9 mouse cellular contexts compared by ENCODE assay signal in the genomic region with DNA sequence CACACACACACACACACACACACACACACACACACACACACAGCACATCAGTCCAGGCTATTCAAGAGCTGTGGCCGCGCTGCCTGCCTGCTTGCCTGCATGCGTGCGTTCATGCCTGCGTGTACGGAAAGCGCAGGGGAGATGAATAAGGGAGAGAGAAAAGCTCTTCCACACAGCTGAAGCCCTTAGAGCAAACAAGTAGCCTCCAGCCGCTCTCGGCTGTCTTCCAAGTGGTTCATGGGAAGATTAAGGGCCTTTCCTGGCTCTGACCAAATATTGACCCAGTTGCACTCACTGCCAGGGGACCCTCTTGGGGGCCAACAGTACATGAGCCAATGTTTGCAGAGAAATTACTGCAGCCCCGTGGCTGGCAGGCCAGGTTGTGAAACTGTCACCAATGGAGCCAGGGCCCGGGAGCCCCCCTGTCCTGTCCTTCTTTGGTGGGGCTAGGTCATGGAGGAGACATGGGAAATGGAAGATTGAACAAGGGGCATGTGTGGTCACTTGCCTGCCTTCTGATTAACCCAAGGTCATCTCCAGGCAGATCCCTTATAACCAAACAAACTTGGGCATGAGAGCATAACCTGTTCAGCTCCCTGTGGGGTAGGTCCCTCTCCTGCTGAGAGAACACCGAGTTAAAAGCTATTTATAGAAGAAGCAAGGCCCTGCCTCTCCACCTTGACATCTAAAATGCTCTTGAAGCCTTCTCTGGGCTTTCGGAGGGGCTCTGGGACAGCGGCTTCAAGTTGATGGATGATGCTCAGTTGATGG. TPM values are rescaled to one million over a fixed set of nuclear protein-coding genes. Genes with fewer than 3 reads are reported as not detected.
DNase-seq lines count a peak whose midpoint lies in the region; ATAC-seq lines count a peak whose summit lies in the region.
"Had no signal": no experiment of that assay in that cellular context is flagged by ENCODE, and none has a peak within 500 bp of the region (broad histone marks: within the 10 kb centered on the region; RNA-seq: fewer than 3 reads in every experiment).

No protein-coding gene starts in this region.

- H3K36me3 ChIP-seq in lung, embryonic 16.5 days (ENCODE audit: control insufficient read depth, insufficient read depth, low read length) = no peaks in the 10 kb centered on the region

- H3K9ac ChIP-seq in lung, embryonic 16.5 days (ENCODE audit: low read length) = no peak overlapping the region

- DNase-seq in cerebellum, postnatal 14 days = peak; percentile 50 to 56
- no peak for DNase-seq in cerebellum, adult 11 months
- DNase-seq in retina, postnatal 1 day = peak; percentile 61
- no peak for DNase-seq in retina, embryonic 14.5 days (ENCODE audit: low spot score)
- DNase-seq in left cerebral cortex, postnatal 36 days (ENCODE audit: low spot score in 2 of 2) = no peak
- DNase-seq in testis, postnatal 10 days (ENCODE audit: low spot score) = no peak
- no peak for DNase-seq in left cerebral cortex, adult 11 months (ENCODE audit: low spot score)
- DNase-seq: layer of hippocampus, adult 9-11 months had no signal

- peak overlapping the region; percentile 0; the same call in 1 of the 2 replicates for H3K4me2 ChIP-seq in lung, embryonic 16.5 days (ENCODE audit: low read depth, low read length)

- H3K4me1 ChIP-seq in lung, embryonic 16.5 days (replicated peaks; ENCODE audit: control insufficient read depth, insufficient read depth, low read length) = peaks cover 28% of the 10 kb centered on the region

- peak overlapping the region; percentile 72 for H3K27ac ChIP-seq in lung, embryonic 16.5 days (ENCODE audit: low read length)

- no peak overlapping the region for H3K4me3 ChIP-seq in lung, embryonic 16.5 days (ENCODE audit: low read length)

- H3K9me3 ChIP-seq in lung, embryonic 16.5 days (ENCODE audit: control insufficient read depth, low read length) = no peaks in the 10 kb centered on the region

- H3K27me3 ChIP-seq in lung, embryonic 16.5 days (ENCODE audit: control insufficient read depth, insufficient read depth, low read depth, low read length) = no peaks in the 10 kb centered on the region; the same call in 1 of the 2 replicates

- WGBS in lung, embryonic 16.5 days = 21% methylated on average over 14 of the region's 14 CpGs

- peak; percentile 87 for ATAC-seq in lung, embryonic 16.5 days (ENCODE audit: low read depth)

- intact Hi-C loops in left cerebral cortex, postnatal 36 days (cut with DNase I) = loop anchor here (5.0 kb wide), 1 partner anchor 36 kb away; no protein-coding TSS in a partner anchor

RNA-seq across cellular contexts. Expression of gene Sh3pxd2a, which starts 42.9 kb away (rescaled TPM):
- polyA plus RNA-seq in lung, embryonic 16.5 days (2015; fragmentation: Nextera tagmentation; extraction: Ambion mirVana) = 6.1 and 6.6 TPM in 2 replicates
- 10 to 100 TPM; 27.9 to 36.1 TPM for total RNA-seq in left cerebral cortex, postnatal 36 days (2021)

Comparison
In these comparisons a context has a peak if more than half of its experiments do, and no peak if none do; other contexts are left out.
1. DNase-seq: peak in cerebellum, postnatal 14 days (2 of 2) and retina, postnatal 1 day (single experiment); none in cerebellum, adult 11 months (single experiment), retina, embryonic 14.5 days (single experiment), left cerebral cortex, postnatal 36 days (0 of 2), testis, postnatal 10 days (single experiment) and left cerebral cortex, adult 11 months (single experiment).